Comparison of ENCODE assay signal across 27 mouse cellular contexts in genomic region chr11:59524150-59524549, GRCm38 (mm10). TPM values are rescaled to one million over a fixed set of nuclear protein-coding genes. Genes with fewer than 3 reads are reported as not detected.
A peak's percentile ranks its signal among the peaks of the same experiment; 100 is the strongest.
DNase-seq lines count a peak whose midpoint lies in the region; ATAC-seq and TF ChIP-seq lines count a peak whose summit lies in the region.
"Had no signal": no experiment of that assay in that cellular context is flagged by ENCODE, and none has a peak within 500 bp of the region (broad histone marks: within the 10 kb centered on the region; RNA-seq: fewer than 3 reads in every experiment).

No protein-coding gene starts in this region.

- H3K4me1 ChIP-seq in kidney, embryonic 16.5 days (ENCODE audit: insufficient read depth, low read length), result peaks cover 8% of the 10 kb centered on the region
- H3K4me1 ChIP-seq in midbrain, postnatal 0 days (ENCODE audit: insufficient read depth, low read length), result no peaks in the 10 kb centered on the region
- H3K4me1 ChIP-seq in midbrain, embryonic 11.5 days (ENCODE audit: control insufficient read depth, insufficient read depth, low read length), result no peaks in the 10 kb centered on the region
- H3K4me1 ChIP-seq: embryonic facial prominence, embryonic 13.5 days; forebrain, embryonic 15.5 days; hindbrain, embryonic 13.5 days had no signal

- TF ChIP-seq CTCF in midbrain, postnatal 0 days (IDR thresholded peaks at IDR 0.05), result peak; percentile 32; the same call in 1 of the 2 replicates

- H3K4me2 ChIP-seq in kidney, embryonic 16.5 days (replicated peaks; ENCODE audit: low read depth, low read length), result no peak overlapping the region
- H3K4me2 ChIP-seq in midbrain, postnatal 0 days (ENCODE audit: low read depth, low read length, poor library complexity, severe bottlenecking), result no peak overlapping the region
- no peak overlapping the region for H3K4me2 ChIP-seq in midbrain, embryonic 11.5 days
- H3K4me2 ChIP-seq: embryonic facial prominence, embryonic 13.5 days; forebrain, embryonic 15.5 days; heart, embryonic 12.5 days; hindbrain, embryonic 13.5 days; limb, embryonic 12.5 days; liver, embryonic 15.5 days had no signal

- no peak for ATAC-seq in CD4-positive, CD25-positive, alpha-beta regulatory T cell, adult 4 months
- ATAC-seq in kidney, embryonic 16.5 days (ENCODE audit: low FRiP score, low TSS enrichment), result no peak
- ATAC-seq in midbrain, postnatal 0 days (ENCODE audit: low FRiP score), result no peak
- no peak for ATAC-seq in midbrain, embryonic 11.5 days (ENCODE audit: low FRiP score)
- ATAC-seq: forebrain, embryonic 15.5 days had no signal

- 100% methylated on average over 2 of the region's 2 CpGs for WGBS in kidney, embryonic 16.5 days
- WGBS in midbrain, postnatal 0 days, result 96% methylated on average over 2 of the region's 2 CpGs
- 97% methylated on average over 2 of the region's 2 CpGs for WGBS in midbrain, embryonic 11.5 days

- no peak overlapping the region for H3K4me3 ChIP-seq in kidney, embryonic 16.5 days (ENCODE audit: low read length)
- no peak overlapping the region for H3K4me3 ChIP-seq in midbrain, postnatal 0 days (ENCODE audit: low read depth, low read length)
- H3K4me3 ChIP-seq in midbrain, embryonic 11.5 days (ENCODE audit: low read depth, low read length), result no peak overlapping the region
- H3K4me3 ChIP-seq: embryonic facial prominence, embryonic 13.5 days; forebrain, embryonic 15.5 days; heart, embryonic 12.5 days; hindbrain, embryonic 13.5 days; limb, embryonic 12.5 days; liver, embryonic 15.5 days had no signal

- no peak overlapping the region for H3K9ac ChIP-seq in kidney, embryonic 16.5 days (replicated peaks; ENCODE audit: low read length)
- no peak overlapping the region for H3K9ac ChIP-seq in midbrain, postnatal 0 days (replicated peaks; ENCODE audit: low read length, poor library complexity, severe bottlenecking)
- no peak overlapping the region for H3K9ac ChIP-seq in midbrain, embryonic 11.5 days (ENCODE audit: low read length)
- H3K9ac ChIP-seq: embryonic facial prominence, embryonic 13.5 days; forebrain, embryonic 15.5 days; heart, embryonic 12.5 days; hindbrain, embryonic 13.5 days; limb, embryonic 12.5 days; liver, embryonic 15.5 days had no signal

- H3K27me3 ChIP-seq in kidney, embryonic 16.5 days (ENCODE audit: insufficient read depth, low read length), result no peaks in the 10 kb centered on the region
- H3K27me3 ChIP-seq in midbrain, postnatal 0 days (ENCODE audit: insufficient read depth, low read length), result no peaks in the 10 kb centered on the region
- H3K27me3 ChIP-seq in midbrain, embryonic 11.5 days (ENCODE audit: control insufficient read depth, insufficient read depth, low read length), result no peaks in the 10 kb centered on the region
- H3K27me3 ChIP-seq in splenic B cell, adult 2 months (ENCODE audit: control insufficient read depth, insufficient read depth, low read length, poor library complexity, severe bottlenecking), result no peaks in the 10 kb centered on the region
- H3K27me3 ChIP-seq: embryonic facial prominence, embryonic 13.5 days; forebrain, embryonic 15.5 days; heart, embryonic 12.5 days; hindbrain, embryonic 13.5 days; limb, embryonic 12.5 days; liver, embryonic 15.5 days had no signal

- H3K9me3 ChIP-seq in kidney, embryonic 16.5 days (ENCODE audit: low read length), result no peaks in the 10 kb centered on the region
- no peaks in the 10 kb centered on the region for H3K9me3 ChIP-seq in midbrain, postnatal 0 days (ENCODE audit: low read length)
- peaks cover 3% of the 10 kb centered on the region; the same call in 1 of the 2 replicates for H3K9me3 ChIP-seq in midbrain, embryonic 11.5 days (ENCODE audit: control insufficient read depth, low read length)
- H3K9me3 ChIP-seq: forebrain, embryonic 15.5 days; heart, embryonic 12.5 days; hindbrain, embryonic 13.5 days; liver, embryonic 15.5 days had no signal

- H3K36me3 ChIP-seq in kidney, embryonic 16.5 days (ENCODE audit: insufficient read depth, low read length), result no peaks in the 10 kb centered on the region
- no peaks in the 10 kb centered on the region for H3K36me3 ChIP-seq in midbrain, postnatal 0 days (ENCODE audit: insufficient read depth, low read length)
- H3K36me3 ChIP-seq in midbrain, embryonic 11.5 days (ENCODE audit: control insufficient read depth, insufficient read depth, low read length), result no peaks in the 10 kb centered on the region
- no peaks in the 10 kb centered on the region for H3K36me3 ChIP-seq in splenic B cell, adult 2 months (ENCODE audit: control insufficient read depth, insufficient read depth, low read length, poor library complexity, severe bottlenecking)
- H3K36me3 ChIP-seq: embryonic facial prominence, embryonic 13.5 days; forebrain, embryonic 15.5 days; heart, embryonic 12.5 days; hindbrain, embryonic 13.5 days; limb, embryonic 12.5 days; liver, embryonic 15.5 days had no signal

- H3K27ac ChIP-seq in kidney, embryonic 16.5 days (ENCODE audit: low read length), result no peak overlapping the region
- no peak overlapping the region for H3K27ac ChIP-seq in midbrain, postnatal 0 days (ENCODE audit: low read depth, low read length)
- H3K27ac ChIP-seq in midbrain, embryonic 11.5 days (ENCODE audit: low read depth, low read length), result no peak overlapping the region
- H3K27ac ChIP-seq: embryonic facial prominence, embryonic 13.5 days; forebrain, embryonic 15.5 days; hindbrain, embryonic 13.5 days; limb, embryonic 12.5 days; liver, embryonic 15.5 days had no signal

- DNase-seq in CD4-positive, CD25-positive, alpha-beta regulatory T cell, adult 2 months (ENCODE audit: low read depth, low spot score), result peak; percentile 20
- peak; percentile 27 for DNase-seq in kidney, postnatal 10 days
- no peak for DNase-seq in midbrain, postnatal 0 days (ENCODE audit: low spot score)
- DNase-seq in midbrain, embryonic 11.5 days (ENCODE audit: low spot score, missing footprints), result no peak
- peak; percentile 34 for DNase-seq in splenic B cell, adult 2 months (ENCODE audit: low read depth, low spot score)
- no peak for DNase-seq in thymus, postnatal 25 days
- DNase-seq: adrenal gland, postnatal 14 days; cerebellum, adult 11 months; kidney, adult 11 months; kidney, postnatal 25 days; lung, postnatal 36 days; retina, postnatal 1 day; right cerebral cortex, postnatal 4 days had no signal

RNA-seq across cellular contexts. Expression of gene Zkscan17, which starts 2.4 kb away (rescaled TPM):
- polyA plus RNA-seq in CD4-positive, CD25-positive, alpha-beta regulatory T cell, adult 4 months (2017; shearing (Covaris generic)), result 10 to 100 TPM in 1 of 2 experiments, 1 to 10 TPM in 1; 8.6 to 14.2 TPM
- polyA plus RNA-seq in kidney, embryonic 16.5 days (2015; fragmentation: Nextera tagmentation; extraction: Ambion mirVana), result 29.1 and 31.4 TPM in 2 replicates
- total RNA-seq in midbrain, postnatal 0 days (2014; rRNA removed), result 20.2 and 30.4 TPM in 2 replicates
- 13.3 and 14.7 TPM in 2 replicates for polyA plus RNA-seq in midbrain, postnatal 0 days (2015; fragmentation: Nextera tagmentation; extraction: Ambion mirVana)
- polyA plus RNA-seq in midbrain, embryonic 11.5 days (2014; fragmentation: Nextera tagmentation; extraction: Ambion mirVana), result 19.1 and 22.4 TPM in 2 replicates

RNA-seq across cellular contexts. Expression of gene Nlrp3, which starts 17.2 kb away (rescaled TPM):
- not detected for polyA plus RNA-seq in CD4-positive, CD25-positive, alpha-beta regulatory T cell, adult 4 months (2017; shearing (Covaris generic))
- polyA plus RNA-seq in kidney, embryonic 16.5 days (2015; fragmentation: Nextera tagmentation; extraction: Ambion mirVana), result 0.04 and 0.07 TPM in 2 replicates
- 0.27 TPM in 1 of 2 replicates, not detected in the other for total RNA-seq in midbrain, postnatal 0 days (2014; rRNA removed)
- polyA plus RNA-seq in midbrain, postnatal 0 days (2015; fragmentation: Nextera tagmentation; extraction: Ambion mirVana), result 0.07 and 0.11 TPM in 2 replicates
- polyA plus RNA-seq in midbrain, embryonic 11.5 days (2014; fragmentation: Nextera tagmentation; extraction: Ambion mirVana), result not detected in 2 replicates
- total RNA-seq: megakaryocyte-erythroid progenitor cell, adult 5-6 weeks had no signal
- polyA plus RNA-seq: limb, embryonic 12.5 days had no signal

RNA-seq across cellular contexts. Expression of gene Zfp867, which starts 51.9 kb away (rescaled TPM):
- 1 to 10 TPM; 6.0 to 6.9 TPM for polyA plus RNA-seq in CD4-positive, CD25-positive, alpha-beta regulatory T cell, adult 4 months (2017; shearing (Covaris generic))
- 9.3 and 9.6 TPM in 2 replicates for polyA plus RNA-seq in kidney, embryonic 16.5 days (2015; fragmentation: Nextera tagmentation; extraction: Ambion mirVana)
- total RNA-seq in midbrain, postnatal 0 days (2014; rRNA removed), result 7.6 and 11.2 TPM in 2 replicates
- polyA plus RNA-seq in midbrain, postnatal 0 days (2015; fragmentation: Nextera tagmentation; extraction: Ambion mirVana), result 6.4 and 8.0 TPM in 2 replicates
- polyA plus RNA-seq in midbrain, embryonic 11.5 days (2014; fragmentation: Nextera tagmentation; extraction: Ambion mirVana), result 11.4 and 11.9 TPM in 2 replicates

RNA-seq across cellular contexts. Expression of gene Olfr222, which starts 51.9 kb away (rescaled TPM):
- polyA plus RNA-seq in CD4-positive, CD25-positive, alpha-beta regulatory T cell, adult 4 months (2017; shearing (Covaris generic)), result not detected
- not detected in 2 replicates for polyA plus RNA-seq in kidney, embryonic 16.5 days (2015; fragmentation: Nextera tagmentation; extraction: Ambion mirVana)
- not detected in 2 replicates for total RNA-seq in midbrain, postnatal 0 days (2014; rRNA removed)
- not detected in 2 replicates for polyA plus RNA-seq in midbrain, postnatal 0 days (2015; fragmentation: Nextera tagmentation; extraction: Ambion mirVana)
- polyA plus RNA-seq in midbrain, embryonic 11.5 days (2014; fragmentation: Nextera tagmentation; extraction: Ambion mirVana), result not detected in 2 replicates
- total RNA-seq: adrenal gland, postnatal 14 days; CH12.LX; gastrocnemius, postnatal 4 days; heart, postnatal 25 days; megakaryocyte-erythroid progenitor cell, adult 5-6 weeks had no signal
- polyA plus RNA-seq: embryonic facial prominence, embryonic 13.5 days; forebrain, embryonic 15.5 days; heart, embryonic 12.5 days; hindbrain, embryonic 13.5 days; limb, embryonic 12.5 days; liver, embryonic 15.5 days; neural tube, embryonic 11.5 days; urinary bladder, adult 2 months had no signal

Comparison
In these comparisons a context has a peak if more than half of its experiments do, and no peak if none do; other contexts are left out.
1. DNase-seq: peak in CD4-positive, CD25-positive, alpha-beta regulatory T cell, adult 2 months (single experiment), kidney, postnatal 10 days (single experiment) and splenic B cell, adult 2 months (single experiment); none in midbrain, postnatal 0 days (single experiment), midbrain, embryonic 11.5 days (single experiment) and thymus, postnatal 25 days (single experiment).